Mouse (Mus musculus): ENCODE results near the gene Gm10273. TPM values are rescaled to one million over a fixed set of nuclear protein-coding genes. Genes with fewer than 3 reads are reported as not detected.

Gene Gm10273
- total RNA-seq, 2 experiments from 2014 or later = 75.5 to 75.7 TPM

DNA sequence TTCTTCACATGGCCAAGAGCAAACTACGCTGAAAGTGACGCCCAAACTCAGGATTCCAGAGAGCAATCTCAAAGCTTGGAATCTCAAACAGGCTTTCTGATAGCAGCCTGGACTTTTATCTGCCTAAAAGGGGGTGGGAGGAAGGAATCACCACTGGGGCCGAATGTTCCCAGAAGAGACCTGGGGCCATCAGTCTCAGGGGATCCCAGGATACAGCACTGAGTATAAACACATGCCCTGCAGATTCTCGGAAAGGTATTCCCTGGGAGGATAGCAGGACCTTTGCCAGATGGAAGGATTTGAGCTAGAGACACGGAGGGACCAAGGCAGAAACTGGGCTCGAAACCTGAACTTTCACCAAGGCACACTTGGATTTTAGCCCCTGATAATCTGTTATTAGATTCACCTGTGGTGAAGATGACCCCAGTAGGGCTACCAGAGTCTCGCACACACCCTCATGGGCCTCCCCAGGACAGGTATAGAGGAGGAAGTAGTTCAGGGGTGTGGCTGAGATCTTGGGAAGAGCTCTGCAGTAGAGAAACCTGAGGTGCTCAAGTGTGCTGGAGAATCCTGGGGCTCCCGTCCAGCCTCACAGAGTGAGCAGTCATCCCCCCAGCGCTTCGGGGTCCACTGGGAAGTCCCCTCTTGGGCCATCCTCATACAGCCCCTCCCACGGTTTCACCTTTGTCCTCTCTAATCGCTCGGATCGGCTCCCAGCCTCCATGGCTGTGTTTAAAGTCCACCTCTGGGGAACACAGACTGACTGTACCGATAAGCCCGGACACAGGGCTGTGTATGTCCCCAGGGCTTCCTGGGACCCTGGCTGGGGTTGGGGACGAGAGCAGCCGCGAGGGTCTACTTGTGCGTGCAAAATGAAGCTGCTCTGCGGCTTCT lies 7.7 kb downstream of the Gm10273 start, which contains the start of gene Pla2g12b:
Pla2g12b (plus strand) TSS at position 762 of the 894 bp plus-strand sequence.
- no peak for DNase-seq

DNA sequence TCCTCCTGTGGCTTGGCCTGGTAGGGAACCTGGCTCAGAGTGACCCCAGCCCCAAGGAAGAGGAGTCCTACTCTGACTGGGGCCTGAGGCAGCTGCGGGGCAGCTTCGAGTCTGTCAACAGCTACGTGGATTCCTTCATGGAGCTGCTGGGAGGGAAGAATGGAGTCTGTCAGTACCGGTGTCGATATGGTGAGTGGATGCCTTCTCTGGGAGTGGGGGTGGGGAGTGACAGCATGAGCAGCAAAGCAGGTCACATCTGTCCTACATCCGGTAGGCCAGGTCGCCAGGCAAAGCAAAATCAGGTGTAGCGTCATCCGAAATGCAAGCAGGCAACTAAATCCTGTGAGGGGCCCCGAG lies 8.3 kb downstream of the Gm10273 start:
- DNase-seq = no peak

DNA sequence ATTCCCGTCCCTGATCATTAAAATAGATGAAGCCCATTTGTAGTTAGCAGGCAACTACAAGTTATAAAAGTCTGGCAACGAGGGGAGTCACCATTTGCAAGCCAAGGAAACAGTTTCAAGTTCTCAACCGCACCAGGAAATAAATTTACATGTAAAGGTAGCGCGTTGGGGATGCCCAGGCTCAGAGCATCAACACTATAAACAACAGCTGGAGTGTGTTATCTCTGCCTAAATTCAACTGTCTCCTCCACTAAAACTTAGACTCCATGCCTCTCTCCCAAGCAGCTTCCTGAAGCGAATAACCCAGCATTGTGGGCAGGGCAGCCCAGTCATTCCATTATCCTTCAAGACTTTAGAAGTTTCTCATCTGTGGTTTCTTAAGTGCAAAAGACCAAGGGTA lies 13.1 kb downstream of the Gm10273 start:
- DNase-seq = no peak

DNA sequence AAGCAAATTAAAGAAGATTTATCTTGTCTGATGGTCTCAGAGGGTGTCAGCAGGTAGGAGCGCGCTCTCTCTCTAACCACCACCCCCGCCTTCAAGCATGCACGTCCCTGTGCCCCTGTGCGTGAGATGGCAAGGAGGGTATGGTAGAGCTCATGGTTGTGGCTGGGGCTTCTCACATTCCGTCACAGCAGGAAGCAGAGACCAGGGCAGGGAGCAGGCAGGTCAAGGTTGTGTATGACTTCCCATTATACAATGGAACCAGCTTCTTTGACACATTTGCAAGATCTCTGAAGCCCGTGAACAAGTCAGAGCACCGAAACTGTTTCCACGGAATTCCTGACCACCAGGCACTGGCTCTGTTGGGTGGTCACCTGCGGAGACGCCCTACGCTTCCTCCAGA lies 14.8 kb downstream of the Gm10273 start:
- no peak for DNase-seq

DNA sequence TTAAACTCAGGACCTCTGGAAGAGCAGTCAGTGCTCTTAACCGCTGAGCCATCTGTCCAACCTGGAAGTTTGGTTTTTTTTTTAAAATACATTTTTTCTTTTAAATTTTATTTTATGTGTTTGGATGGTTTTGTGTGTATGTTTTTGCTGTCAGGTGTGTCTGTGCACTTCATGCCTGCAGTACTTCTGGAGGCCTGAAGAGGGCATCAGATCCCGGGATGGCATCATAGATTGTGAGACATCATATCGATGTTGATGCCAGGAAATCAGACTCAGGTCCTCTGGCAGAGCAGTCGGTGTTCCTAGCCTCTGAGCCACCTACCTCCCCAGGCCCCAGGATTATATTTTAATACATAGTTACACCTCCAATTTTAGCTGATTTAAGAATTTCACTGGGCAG lies 18.3 kb downstream of the Gm10273 start:
- no peak for DNase-seq

DNA sequence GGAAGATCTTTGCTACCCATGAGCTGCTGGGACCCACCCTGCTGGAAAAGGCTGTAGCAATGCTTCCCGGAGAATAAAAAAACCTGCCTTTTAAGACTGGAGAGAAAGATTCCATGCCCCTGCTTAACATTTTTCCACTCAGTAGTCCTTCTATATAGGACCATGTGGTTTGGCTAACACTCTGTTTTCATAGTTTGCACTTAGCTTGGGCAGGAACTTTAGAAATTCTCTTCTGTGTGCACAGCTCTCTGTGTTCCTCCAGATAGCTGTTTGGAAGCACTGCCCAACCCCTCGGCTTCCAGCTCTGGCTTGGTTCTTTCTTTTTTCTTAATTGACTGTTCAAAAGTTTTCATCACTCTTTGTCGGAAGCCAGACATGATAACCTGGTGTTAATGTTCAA lies 21.2 kb downstream of the Gm10273 start:
- no peak for DNase-seq

DNA sequence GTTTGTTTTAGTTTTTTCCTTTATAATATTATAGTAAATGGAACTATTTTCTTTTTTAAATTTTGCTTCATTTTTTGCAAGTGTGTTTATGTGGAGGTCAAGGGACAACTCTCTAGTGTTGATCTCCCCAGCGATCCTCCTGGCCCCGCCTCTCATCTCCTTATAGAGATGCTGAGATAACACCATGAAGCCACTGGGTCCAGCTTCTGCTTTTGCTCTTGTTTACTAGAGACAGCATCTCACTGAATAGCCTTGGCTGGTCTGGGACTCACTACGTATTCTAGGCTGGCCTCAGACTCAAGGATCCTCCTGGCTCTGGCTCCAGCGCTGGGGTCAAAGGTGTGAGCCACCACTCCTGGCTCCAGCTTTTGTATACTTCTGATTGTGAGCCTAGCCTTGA lies 24.1 kb downstream of the Gm10273 start:
- DNase-seq = no peak

DNA sequence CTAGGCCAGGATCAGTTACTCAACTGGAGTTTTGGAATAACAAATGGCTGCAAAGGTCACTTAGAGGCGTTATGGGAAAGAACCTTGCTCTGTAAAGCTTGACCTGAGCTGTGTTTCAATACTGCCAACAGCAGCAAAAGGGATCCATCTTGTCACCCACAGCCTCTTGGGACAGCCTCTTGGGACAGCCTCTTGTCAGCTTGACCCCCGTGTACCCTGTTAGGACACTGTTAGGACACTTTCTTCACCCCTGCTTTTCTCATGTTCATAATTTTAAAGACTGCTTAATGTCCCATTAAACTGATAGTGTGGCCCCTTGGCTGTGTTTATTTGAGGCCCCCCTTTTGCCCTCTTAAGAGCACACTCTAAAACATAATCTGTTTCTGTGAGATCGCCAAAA lies 29.0 kb downstream of the Gm10273 start:
- DNase-seq = no peak

DNA sequence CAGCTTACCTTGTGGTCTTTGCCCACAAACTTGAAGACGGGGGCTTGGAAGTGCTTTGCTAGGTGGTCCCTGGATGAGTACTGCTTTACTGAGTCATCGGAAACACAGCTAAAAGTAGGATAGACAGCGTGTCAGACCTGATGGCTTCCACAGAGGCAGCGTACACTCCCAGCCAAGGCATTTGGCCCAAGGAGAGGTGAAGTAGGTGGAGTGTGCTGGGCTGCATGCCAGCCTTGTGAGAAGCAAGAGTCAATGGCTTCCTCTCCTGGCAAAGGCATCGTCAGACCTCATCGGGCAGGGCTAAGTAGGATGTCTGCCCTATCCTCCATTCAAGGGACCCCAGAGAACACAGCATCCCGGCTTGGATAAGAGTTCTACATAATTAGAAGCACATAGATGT lies 29.9 kb downstream of the Gm10273 start:
- DNase-seq = peak; percentile 49 to 76

DNA sequence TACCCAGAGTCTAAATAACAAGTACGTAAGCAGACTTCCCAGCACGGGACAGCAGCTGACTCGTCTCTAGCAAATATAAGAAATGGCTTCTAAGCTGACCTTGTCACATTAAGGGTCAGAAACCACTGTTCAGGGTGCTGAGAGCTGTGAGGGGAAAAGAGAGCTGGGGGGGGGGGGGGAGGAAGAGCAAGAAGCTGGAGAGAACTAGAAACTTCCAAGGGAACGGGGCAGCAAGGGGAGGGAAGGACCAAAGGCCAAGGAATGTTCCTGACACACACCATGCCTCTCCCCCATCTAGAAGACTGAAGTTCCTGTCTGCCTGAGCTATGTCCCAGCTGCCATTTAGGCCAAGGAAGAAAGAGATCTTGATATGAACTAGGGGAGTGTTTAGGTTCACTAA lies 30.9 kb downstream of the Gm10273 start:
- no peak for DNase-seq

GRCm38 (mm10) chr10:59429448-59430135 lies 34.2 kb downstream of the Gm10273 start:
- peak in 1 of 2 experiments; percentile 23 for DNase-seq

- peak; percentile 23 to 39 for DNase-seq
Observed at GRCm38 (mm10) chr10:59430701-59431218, 35.3 kb downstream of the Gm10273 start.

DNA sequence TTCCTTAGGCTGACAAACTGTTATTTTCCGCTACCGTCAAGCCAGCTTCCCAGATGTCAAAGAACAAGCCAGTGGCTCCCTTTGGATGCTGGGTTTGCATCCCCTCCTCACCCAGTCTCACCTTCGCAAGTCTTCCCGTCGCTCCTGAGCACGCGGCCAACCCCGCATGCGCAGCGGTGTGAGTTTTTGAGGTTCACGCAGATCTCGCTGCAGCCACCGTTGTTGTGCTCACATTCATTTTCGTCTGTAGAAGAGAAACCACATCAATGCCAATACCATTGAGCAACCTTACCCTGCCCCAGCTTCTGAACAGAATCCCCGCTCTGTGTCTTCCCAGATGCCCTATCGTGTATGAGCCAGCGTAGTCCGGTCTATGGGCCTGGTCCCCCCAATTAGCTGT lies 40.3 kb downstream of the Gm10273 start:
- DNase-seq = no peak

- no peak for DNase-seq
Observed at GRCm38 (mm10) chr10:59438651-59439050, 43.2 kb downstream of the Gm10273 start.

GRCm38 (mm10) chr10:59439508-59439931 lies 44.1 kb downstream of the Gm10273 start:
- DNase-seq = peak; percentile 36 to 64

DNA sequence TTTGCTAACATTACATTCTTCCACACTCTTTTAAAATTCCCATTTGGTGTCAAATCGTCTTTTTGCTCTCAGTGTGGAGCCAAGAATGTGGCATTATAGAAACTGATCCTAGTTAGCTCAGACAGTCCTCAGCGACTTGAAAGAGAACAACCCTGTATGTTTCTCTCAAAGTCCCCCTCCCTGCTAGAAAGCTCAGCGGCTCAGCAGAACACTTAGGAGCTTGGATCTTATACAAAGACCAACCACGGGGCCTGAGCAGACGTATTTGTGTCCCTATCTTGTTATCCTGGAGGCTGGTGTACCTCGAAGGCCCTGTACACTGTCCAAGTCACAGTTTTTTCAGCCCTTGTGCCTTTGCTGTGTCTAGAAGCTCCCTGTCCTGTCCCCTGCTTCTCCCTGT lies 44.7 kb downstream of the Gm10273 start:
- no peak for DNase-seq

DNA sequence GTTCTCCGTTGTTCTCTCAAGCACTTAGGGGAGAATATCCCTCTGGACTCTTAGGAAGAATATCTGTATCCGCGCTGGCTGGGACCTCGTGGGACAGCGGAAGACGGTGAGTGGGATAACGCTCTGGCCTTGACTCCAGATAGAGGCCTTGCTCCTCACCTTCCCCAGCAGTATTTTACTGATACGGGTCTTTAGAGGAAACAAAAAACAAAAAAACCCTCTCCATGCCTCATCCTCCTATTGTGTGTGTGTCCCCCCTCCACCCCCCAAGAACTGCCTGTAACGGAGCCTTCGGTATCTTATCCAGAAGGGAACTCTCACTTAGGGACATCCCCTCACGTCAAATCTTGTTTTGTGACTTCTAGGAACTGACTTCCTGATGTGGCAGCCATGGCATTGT lies 46.3 kb downstream of the Gm10273 start, which contains the start of gene Oit3:
Oit3 (minus strand) TSS at position 44 of the 400 bp plus-strand sequence.
- no peak for DNase-seq

DNA sequence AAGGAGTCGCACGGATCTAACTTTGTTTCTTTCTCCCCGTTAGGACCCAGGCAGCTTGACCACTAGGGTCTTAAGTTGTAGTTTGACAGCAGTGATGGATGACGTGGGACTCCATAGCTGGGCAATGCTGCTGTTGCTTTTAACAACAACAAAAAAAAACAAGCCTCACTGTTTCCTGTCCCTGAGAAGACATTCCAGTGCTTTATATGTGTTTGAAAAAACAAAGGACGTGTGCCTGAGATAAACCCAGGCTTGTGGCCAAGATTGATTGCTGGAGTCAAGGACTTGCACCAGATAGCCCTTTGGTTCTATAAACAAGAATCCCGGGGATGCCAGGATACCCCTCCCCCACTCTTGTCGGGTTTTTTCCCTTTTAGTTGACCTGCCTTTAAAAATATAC lies 47.8 kb downstream of the Gm10273 start:
- peak; percentile 43 to 79 for DNase-seq

GRCm38 (mm10) chr10:59444106-59444505 lies 48.7 kb downstream of the Gm10273 start:
- DNase-seq = no peak

DNA sequence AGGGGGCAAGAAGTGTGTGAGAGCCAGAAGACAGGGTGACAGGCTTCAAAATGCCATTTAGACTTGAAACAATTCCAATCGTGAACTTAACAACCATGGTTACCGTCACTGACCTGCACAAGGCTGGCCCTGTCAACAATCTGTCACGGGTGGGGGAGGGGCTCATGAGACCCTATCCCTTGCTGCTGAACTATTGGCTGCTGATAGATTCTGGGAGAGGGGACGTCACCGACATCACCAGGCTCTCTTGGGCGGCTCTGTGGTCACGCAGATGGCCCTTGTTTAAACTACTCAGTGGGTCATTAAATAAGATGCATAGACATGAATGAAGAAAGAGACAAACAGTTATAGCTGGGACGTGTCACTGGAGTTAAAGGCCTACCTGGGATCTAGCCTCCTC lies 49.2 kb downstream of the Gm10273 start:
- DNase-seq = no peak

All from adrenal gland, postnatal 36 days (tissue).